Mouse (Mus musculus) gonadal fat pad, adult 2 months (tissue): ENCODE measurements at regions not wholly inside any gene's neighbourhood (a gene's known extent, or its start where the extent isn't known, plus 50 kb on each side); places are given as distances from the start of the nearest gene placed in this dataset.

Experiments
- DNase-seq: peaks from one replicate; pipeline ENCODE4 v3.0.0-alpha.2; 2012; ENCODE audit warnings: low read depth

- DNase-seq, result no peak
Observed at GRCm38 (mm10) chr7:70219310-70219709, 147.2 kb downstream of the Nr2f2 start.

- no peak for DNase-seq
Observed at GRCm38 (mm10) chr7:70217137-70217536, 149.4 kb downstream of the Nr2f2 start.

- DNase-seq, result no peak
Observed at GRCm38 (mm10) chr7:70213970-70214520, 152.5 kb downstream of the Nr2f2 start.

- no peak for DNase-seq
Observed at GRCm38 (mm10) chr7:70205900-70206299, 160.6 kb downstream of the Nr2f2 start.

GRCm38 (mm10) chr7:70200188-70200587, 166.3 kb downstream of the Nr2f2 start:
- no peak for DNase-seq

GRCm38 (mm10) chr7:70178956-70179355, 187.6 kb downstream of the Nr2f2 start:
- no peak for DNase-seq

- no peak for DNase-seq
Observed at GRCm38 (mm10) chr7:70178006-70178405, 188.5 kb downstream of the Nr2f2 start.

- no peak for DNase-seq
Observed at GRCm38 (mm10) chr7:70176686-70177259, 189.8 kb downstream of the Nr2f2 start.

- DNase-seq, result no peak
Observed at GRCm38 (mm10) chr7:70176086-70176485, 190.4 kb downstream of the Nr2f2 start.

GRCm38 (mm10) chr7:70172431-70172830, 194.1 kb downstream of the Nr2f2 start:
- no peak for DNase-seq

GRCm38 (mm10) chr7:70171456-70171855, 195.1 kb downstream of the Nr2f2 start:
- DNase-seq, result no peak

- no peak for DNase-seq
Observed at GRCm38 (mm10) chr7:70168080-70168479, 198.5 kb downstream of the Nr2f2 start.

GRCm38 (mm10) chr7:70166081-70166480, 200.5 kb downstream of the Nr2f2 start:
- no peak for DNase-seq

- DNase-seq, result no peak
Observed at GRCm38 (mm10) chr7:70165501-70165900, 201.0 kb downstream of the Nr2f2 start.

- no peak for DNase-seq
Observed at GRCm38 (mm10) chr7:70164691-70165193, 201.8 kb downstream of the Nr2f2 start.

- DNase-seq, result no peak
Observed at GRCm38 (mm10) chr7:70158531-70158930, 208.0 kb downstream of the Nr2f2 start.

- no peak for DNase-seq
Observed at GRCm38 (mm10) chr7:70144726-70145271, 221.7 kb downstream of the Nr2f2 start.

- no peak for DNase-seq
Observed at GRCm38 (mm10) chr7:70136837-70137236, 229.7 kb downstream of the Nr2f2 start.

- DNase-seq, result no peak
Observed at GRCm38 (mm10) chr7:70135416-70135815, 231.1 kb downstream of the Nr2f2 start.

GRCm38 (mm10) chr7:70129963-70130362, 236.6 kb downstream of the Nr2f2 start:
- no peak for DNase-seq

GRCm38 (mm10) chr7:70122818-70123217, 243.7 kb downstream of the Nr2f2 start:
- DNase-seq, result no peak

- no peak for DNase-seq
Observed at GRCm38 (mm10) chr7:70119517-70119916, 247.0 kb downstream of the Nr2f2 start.

GRCm38 (mm10) chr7:70118971-70119370, 247.6 kb downstream of the Nr2f2 start:
- no peak for DNase-seq
